Mouse (Mus musculus): ENCODE results near the gene Cish.

The Cish gene

DNA sequence AAGGTAGTCTGAATTCAATTTTAAA lies at the start of gene Cish:
Gene Cish (plus strand): TSS at position 11 of the 25 bp plus-strand sequence.
- TF ChIP-seq CTCF (conservative IDR thresholded peaks at IDR 0.05; ENCODE audit: low read length) (no peak), POU5F1 (IDR thresholded peaks at IDR 0.05; ENCODE audit: borderline replicate concordance, low read length) (no peak), NANOG (IDR thresholded peaks at IDR 0.05; ENCODE audit: borderline replicate concordance, low read length) (no peak)
- peak within 1 kb of the TSS; percentile 80 for H3K4me3 ChIP-seq (replicated peaks; ENCODE audit: low read length)
- H3K36me3 ChIP-seq (ENCODE audit: insufficient read depth, low read length): peaks cover 7% of the 10 kb centered on the region
- H3K4me1 ChIP-seq (replicated peaks; ENCODE audit: low read depth, low read length): peaks cover 57% of the 10 kb centered on the region
- H3K27me3 ChIP-seq (ENCODE audit: insufficient read depth, low read length): peaks cover 37% of the 10 kb centered on the region
- H3K9me3 ChIP-seq (ENCODE audit: low read length): no peaks in the 10 kb centered on the region

DNA sequence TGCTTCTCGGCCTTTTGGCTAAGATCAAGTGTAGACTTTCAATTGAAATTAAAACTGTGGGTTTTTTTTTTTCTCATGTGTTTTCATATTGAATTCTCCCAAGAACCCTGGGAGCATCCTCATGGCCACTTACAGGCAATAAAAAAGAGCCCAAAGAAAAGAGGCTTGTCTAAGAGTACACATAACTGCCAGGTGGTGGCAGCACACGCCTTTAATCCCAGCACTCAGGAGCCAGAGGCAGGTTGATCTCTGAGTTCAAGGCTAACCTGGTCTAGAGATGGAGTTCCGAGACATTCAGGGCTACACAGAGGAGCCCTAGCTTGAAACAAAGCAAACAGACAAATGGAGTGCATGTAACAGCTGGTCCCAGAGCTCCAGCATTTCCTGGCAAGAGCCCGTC lies 49.7 kb upstream of the Cish start:
- no peaks in the 10 kb centered on the region for H3K36me3 ChIP-seq (ENCODE audit: insufficient read depth, low read length)
- no peak overlapping the region for H3K4me3 ChIP-seq (replicated peaks; ENCODE audit: low read length)
- H3K27me3 ChIP-seq (ENCODE audit: insufficient read depth, low read length): 0 out of 2 replicates have a peak, but pooled peaks cover 3% of the 10 kb centered on the region
- no peaks in the 10 kb centered on the region for H3K9me3 ChIP-seq (ENCODE audit: low read length)
- no peaks in the 10 kb centered on the region for H3K4me1 ChIP-seq (replicated peaks; ENCODE audit: low read depth, low read length)
- TF ChIP-seq CTCF (conservative IDR thresholded peaks at IDR 0.05; ENCODE audit: low read length) (peak; percentile 60), NANOG (IDR thresholded peaks at IDR 0.05; ENCODE audit: borderline replicate concordance, low read length) (no peak), POU5F1 (IDR thresholded peaks at IDR 0.05; ENCODE audit: borderline replicate concordance, low read length) (no peak)

DNA sequence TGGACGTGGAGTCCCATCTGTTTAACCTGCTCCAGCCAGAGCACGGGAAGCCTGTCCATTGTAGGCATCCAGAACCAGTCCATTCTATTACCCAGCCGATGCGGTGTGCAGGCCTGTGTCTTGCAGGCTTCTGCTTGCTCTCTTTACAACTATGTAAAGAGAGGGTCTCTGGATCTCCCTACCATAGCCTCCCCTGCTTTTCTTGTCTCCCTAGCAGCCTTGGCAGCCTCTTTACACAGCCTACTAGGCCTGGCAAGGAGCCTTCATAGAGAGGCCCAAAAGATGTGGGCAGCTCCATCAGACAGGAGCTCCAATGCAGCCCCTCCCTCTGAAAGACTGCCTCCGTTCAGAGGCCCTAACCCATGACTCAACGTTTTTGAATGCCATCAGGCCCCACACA lies 46.7 kb upstream of the Cish start:
- no peak overlapping the region for H3K4me3 ChIP-seq (replicated peaks; ENCODE audit: low read length)
- no peak for TF ChIP-seq POU5F1 (IDR thresholded peaks at IDR 0.05; ENCODE audit: borderline replicate concordance, low read length)
- no peaks in the 10 kb centered on the region for H3K9me3 ChIP-seq (ENCODE audit: low read length)
- H3K36me3 ChIP-seq (ENCODE audit: insufficient read depth, low read length): no peaks in the 10 kb centered on the region
- H3K4me1 ChIP-seq (replicated peaks; ENCODE audit: low read depth, low read length): peaks cover 15% of the 10 kb centered on the region
- no peaks in the 10 kb centered on the region; the same call in 1 of the 2 replicates for H3K27me3 ChIP-seq (ENCODE audit: insufficient read depth, low read length)

DNA sequence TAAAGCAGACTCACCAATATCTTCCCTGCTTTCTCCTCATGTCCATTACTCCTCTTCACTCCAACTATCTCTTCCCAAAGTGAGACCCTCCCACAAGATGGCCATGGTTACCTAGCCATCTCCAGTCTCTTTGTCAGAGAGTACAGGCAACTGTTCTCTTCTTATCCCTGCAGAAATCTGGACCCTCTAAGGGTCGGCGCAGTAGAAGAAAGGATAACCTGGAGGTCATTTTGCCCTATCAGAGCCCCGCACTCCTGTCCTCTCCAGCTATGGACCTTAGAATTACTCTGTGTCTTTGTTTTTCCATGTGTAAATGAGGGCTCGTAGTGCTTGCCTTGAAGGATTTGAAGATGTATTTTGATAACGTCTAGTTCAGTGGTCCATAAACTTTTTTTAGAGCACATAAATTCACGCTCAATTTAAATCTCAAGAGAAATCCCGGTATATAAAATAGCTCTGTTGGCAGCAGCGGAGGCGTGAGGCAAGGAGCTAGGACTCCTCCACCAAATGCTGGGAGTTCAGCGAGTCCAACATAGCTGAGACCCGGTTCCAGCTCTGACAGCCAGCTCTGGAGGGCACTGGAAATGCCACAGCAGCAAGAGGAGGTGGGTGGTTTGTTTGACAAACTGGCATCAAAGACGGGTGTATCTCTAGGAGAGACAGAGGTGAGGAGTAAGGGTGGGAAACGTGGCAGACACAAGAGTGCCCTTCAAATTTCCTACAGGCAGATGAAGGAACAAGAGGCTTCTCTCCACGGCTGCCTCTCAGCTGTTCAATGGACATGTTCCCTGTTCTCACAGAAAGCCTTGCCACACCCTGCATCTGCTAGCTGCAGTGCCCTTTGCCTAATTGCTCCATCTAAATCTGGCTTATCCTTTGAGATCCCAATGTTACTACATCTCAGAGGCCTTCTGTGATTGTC lies 45.1 kb upstream of the Cish start:
- Histone ChIP-seq H3K9me3 (ENCODE audit: low read length) (no peaks in the 10 kb centered on the region), H3K4me1 (replicated peaks; ENCODE audit: low read depth, low read length) (peaks cover 30% of the 10 kb centered on the region), H3K27me3 (ENCODE audit: insufficient read depth, low read length) (no peaks in the 10 kb centered on the region; the same call in 1 of the 2 replicates), H3K36me3 (ENCODE audit: insufficient read depth, low read length) (peaks cover 10% of the 10 kb centered on the region), H3K4me3 (replicated peaks; ENCODE audit: low read length) (no peak overlapping the region)
- TF ChIP-seq CTCF (conservative IDR thresholded peaks at IDR 0.05; ENCODE audit: low read length) (no peak), NANOG (IDR thresholded peaks at IDR 0.05; ENCODE audit: borderline replicate concordance, low read length) (no peak), POU5F1 (IDR thresholded peaks at IDR 0.05; ENCODE audit: borderline replicate concordance, low read length) (no peak)

DNA sequence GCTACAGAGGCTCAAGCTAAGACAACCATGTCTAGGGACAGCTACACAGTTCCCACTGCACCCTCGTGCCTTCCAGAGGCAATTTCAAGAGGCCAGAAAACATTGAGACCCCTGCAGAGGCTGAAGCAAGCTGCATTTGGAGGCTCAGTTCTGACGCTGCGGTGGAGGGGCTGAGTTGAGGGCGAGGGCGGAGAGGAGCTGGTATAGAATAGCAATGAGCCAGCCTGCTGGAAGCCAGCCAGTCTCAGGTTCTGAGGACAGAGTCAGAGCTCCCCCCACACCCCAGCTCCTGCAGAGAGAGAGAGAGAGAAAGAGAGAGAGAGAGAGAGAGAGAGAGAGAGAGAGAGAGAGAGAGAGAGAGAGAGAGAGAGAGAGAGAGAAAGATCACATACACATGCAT lies 43.7 kb upstream of the Cish start:
- TF ChIP-seq POU5F1 (IDR thresholded peaks at IDR 0.05; ENCODE audit: borderline replicate concordance, low read length) (no peak), CTCF (conservative IDR thresholded peaks at IDR 0.05; ENCODE audit: low read length) (no peak)
- H3K4me1 ChIP-seq (replicated peaks; ENCODE audit: low read depth, low read length): peaks cover 39% of the 10 kb centered on the region
- H3K4me3 ChIP-seq (replicated peaks; ENCODE audit: low read length): no peak overlapping the region
- H3K9me3 ChIP-seq (ENCODE audit: low read length): no peaks in the 10 kb centered on the region
- H3K27me3 ChIP-seq (ENCODE audit: insufficient read depth, low read length): no peaks in the 10 kb centered on the region; the same call in 1 of the 2 replicates
- peaks cover 25% of the 10 kb centered on the region for H3K36me3 ChIP-seq (ENCODE audit: insufficient read depth, low read length)

DNA sequence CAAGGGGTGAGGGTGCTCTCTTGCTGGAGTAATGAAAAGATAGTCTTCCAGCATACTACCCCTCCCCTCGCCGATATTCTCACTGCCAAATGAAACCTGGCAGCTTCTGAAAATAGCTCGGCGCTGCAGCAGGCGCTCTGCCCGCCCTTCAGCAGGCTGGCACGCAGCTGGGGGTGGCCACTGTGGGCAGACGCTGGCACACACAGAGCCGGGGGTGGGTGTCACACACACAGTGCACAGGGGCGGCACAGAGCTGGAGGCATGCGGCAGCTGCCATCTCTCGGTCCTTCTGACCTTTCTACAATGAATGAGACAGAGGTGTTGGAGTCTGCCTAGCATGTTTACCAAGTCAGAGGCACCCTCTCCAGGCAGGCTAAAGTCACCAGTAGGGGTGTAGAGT lies 41.4 kb upstream of the Cish start:
- 0 out of 2 replicates have a peak overlapping the region, but pooled peaks have one; percentile 23 for H3K4me3 ChIP-seq (replicated peaks; ENCODE audit: low read length)
- no peak for TF ChIP-seq CTCF (conservative IDR thresholded peaks at IDR 0.05; ENCODE audit: low read length)
- no peak for TF ChIP-seq NANOG (IDR thresholded peaks at IDR 0.05; ENCODE audit: borderline replicate concordance, low read length)
- no peak for TF ChIP-seq POU5F1 (IDR thresholded peaks at IDR 0.05; ENCODE audit: borderline replicate concordance, low read length)
- H3K9me3 ChIP-seq (ENCODE audit: low read length): no peaks in the 10 kb centered on the region
- H3K27me3 ChIP-seq (ENCODE audit: insufficient read depth, low read length): no peaks in the 10 kb centered on the region; the same call in 1 of the 2 replicates
- H3K36me3 ChIP-seq (ENCODE audit: insufficient read depth, low read length): peaks cover 47% of the 10 kb centered on the region
- H3K4me1 ChIP-seq (replicated peaks; ENCODE audit: low read depth, low read length): peaks cover 39% of the 10 kb centered on the region

DNA sequence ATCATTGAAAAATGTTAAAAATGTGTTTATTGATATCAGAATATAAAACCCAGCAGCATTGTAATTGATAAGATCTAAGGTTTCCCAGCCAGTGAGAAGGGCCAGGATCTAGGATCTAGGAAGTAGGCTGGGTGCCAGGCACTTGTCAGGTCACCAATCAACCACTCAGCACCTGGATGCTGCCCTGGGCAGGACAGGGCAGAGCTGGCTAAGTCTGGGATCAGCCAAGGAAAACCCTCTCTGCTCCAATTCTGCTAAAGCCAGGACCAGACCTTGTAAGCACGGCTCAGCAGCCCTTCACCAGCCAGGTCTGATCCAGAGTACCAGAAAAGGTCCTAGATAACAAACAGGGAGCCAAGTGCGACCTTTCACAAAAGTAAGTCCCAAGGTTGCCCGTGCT lies 40.9 kb upstream of the Cish start:
- peaks cover 50% of the 10 kb centered on the region for H3K36me3 ChIP-seq (ENCODE audit: insufficient read depth, low read length)
- no peak for TF ChIP-seq POU5F1 (IDR thresholded peaks at IDR 0.05; ENCODE audit: borderline replicate concordance, low read length)
- TF ChIP-seq CTCF (conservative IDR thresholded peaks at IDR 0.05; ENCODE audit: low read length): no peak
- no peak for TF ChIP-seq NANOG (IDR thresholded peaks at IDR 0.05; ENCODE audit: borderline replicate concordance, low read length)
- no peaks in the 10 kb centered on the region; the same call in 1 of the 2 replicates for H3K27me3 ChIP-seq (ENCODE audit: insufficient read depth, low read length)
- no peaks in the 10 kb centered on the region for H3K9me3 ChIP-seq (ENCODE audit: low read length)
- H3K4me1 ChIP-seq (replicated peaks; ENCODE audit: low read depth, low read length): peaks cover 39% of the 10 kb centered on the region
- no peak overlapping the region for H3K4me3 ChIP-seq (replicated peaks; ENCODE audit: low read length)

DNA sequence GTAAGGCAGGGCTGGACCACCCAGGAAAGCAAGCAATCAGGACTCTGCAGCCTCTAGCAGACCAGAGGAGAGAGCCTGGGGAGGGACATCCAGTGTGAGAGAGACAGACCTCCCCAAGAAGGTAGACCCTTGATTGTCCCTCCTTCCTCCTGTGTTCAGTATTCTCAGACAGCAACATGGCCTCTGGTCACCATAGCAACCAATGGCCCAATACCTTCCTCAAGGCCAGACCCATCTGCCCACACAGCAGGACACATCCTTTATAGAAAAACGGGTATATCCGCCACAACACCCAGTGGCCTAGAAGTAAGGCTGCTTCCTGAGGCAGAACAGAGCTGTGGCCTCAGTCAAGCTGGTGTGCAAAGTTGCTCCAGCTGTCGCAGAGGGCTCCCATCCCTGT lies 40.2 kb upstream of the Cish start:
- H3K9me3 ChIP-seq (ENCODE audit: low read length): no peaks in the 10 kb centered on the region
- peaks cover 43% of the 10 kb centered on the region for H3K4me1 ChIP-seq (replicated peaks; ENCODE audit: low read depth, low read length)
- peaks cover 57% of the 10 kb centered on the region for H3K36me3 ChIP-seq (ENCODE audit: insufficient read depth, low read length)
- no peaks in the 10 kb centered on the region; the same call in 1 of the 2 replicates for H3K27me3 ChIP-seq (ENCODE audit: insufficient read depth, low read length)
- TF ChIP-seq POU5F1 (IDR thresholded peaks at IDR 0.05; ENCODE audit: borderline replicate concordance, low read length) (no peak), NANOG (IDR thresholded peaks at IDR 0.05; ENCODE audit: borderline replicate concordance, low read length) (peak; percentile 88), CTCF (conservative IDR thresholded peaks at IDR 0.05; ENCODE audit: low read length) (no peak)
- peak overlapping the region; percentile 20; the same call in 1 of the 2 replicates for H3K4me3 ChIP-seq (replicated peaks; ENCODE audit: low read length)

DNA sequence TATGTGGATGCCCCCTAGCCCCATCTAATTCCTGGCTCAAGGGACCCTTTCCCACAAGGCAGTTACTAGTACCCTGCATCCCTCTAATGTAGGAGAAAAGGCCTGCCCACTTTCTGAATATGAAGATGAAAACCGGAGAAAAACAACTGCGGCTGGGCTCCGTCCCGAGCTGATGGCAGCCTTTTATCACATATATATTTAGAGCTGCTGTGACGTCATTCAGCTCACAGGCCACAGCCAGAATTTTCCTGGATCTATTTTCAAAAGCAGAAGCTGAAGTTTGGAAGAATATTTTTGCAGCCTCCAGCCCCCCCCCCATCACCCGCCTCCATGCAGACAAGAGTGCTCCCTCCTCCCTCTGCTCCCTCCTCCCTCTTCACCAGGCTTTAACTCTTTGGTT lies 36.3 kb upstream of the Cish start:
- Histone ChIP-seq H3K9me3 (ENCODE audit: low read length) (no peaks in the 10 kb centered on the region), H3K36me3 (ENCODE audit: insufficient read depth, low read length) (peaks cover 90% of the 10 kb centered on the region), H3K4me1 (replicated peaks; ENCODE audit: low read depth, low read length) (peaks cover 43% of the 10 kb centered on the region), H3K27me3 (ENCODE audit: insufficient read depth, low read length) (no peaks in the 10 kb centered on the region), H3K4me3 (replicated peaks; ENCODE audit: low read length) (no peak overlapping the region)
- TF ChIP-seq POU5F1 (IDR thresholded peaks at IDR 0.05; ENCODE audit: borderline replicate concordance, low read length) (no peak), CTCF (conservative IDR thresholded peaks at IDR 0.05; ENCODE audit: low read length) (no peak), NANOG (IDR thresholded peaks at IDR 0.05; ENCODE audit: borderline replicate concordance, low read length) (no peak)

All from E14TG2a.4 (cell line).